Mouse (Mus musculus) embryonic facial prominence, embryonic 12.5 days (tissue): Measurements from ENCODE around the gene Sbf2. TPM values are rescaled to one million over a fixed set of nuclear protein-coding genes. Genes with fewer than 3 reads are reported as not detected.

ENCODE experiments used
- ATAC-seq: fragments of 200-750 bp; cut with Nextera tagmentation; 2 replicates; pipeline ENCODE4 v1.8.0; 2017; ENCODE audit not compliant: insufficient number of reproducible peaks, insufficient read depth, low FRiP score, low TSS enrichment
- H3K27ac ChIP-seq: fragments of 300-500 bp; sonication (generic); 2 replicates; pipeline ENCODE4 v1.5.1; 2016; ENCODE audit warnings: mild to moderate bottlenecking
- H3K27me3 ChIP-seq: fragments of 300-500 bp; sonication (generic); 2 replicates; pipeline ENCODE4 v1.6.1; 2016; ENCODE audit warnings: mild to moderate bottlenecking, moderate library complexity
- H3K36me3 ChIP-seq: fragments of 300-500 bp; sonication (generic); 2 replicates; pipeline ENCODE4 v1.6.1; 2016; ENCODE audit warnings: mild to moderate bottlenecking
- H3K4me1 ChIP-seq: fragments of 300-500 bp; sonication (generic); 2 replicates; pipeline ENCODE4 v1.6.1; 2016
- H3K4me2 ChIP-seq: fragments of 300-500 bp; sonication (generic); replicated peaks from 2 replicates; pipeline ENCODE4 v1.6.1; 2016; ENCODE audit warnings: mild to moderate bottlenecking, moderate library complexity
- H3K4me3 ChIP-seq: fragments of 300-500 bp; sonication (generic); 2 replicates; pipeline ENCODE4 v1.5.1; 2016; ENCODE audit warnings: mild to moderate bottlenecking
- H3K9ac ChIP-seq: fragments of 300-500 bp; sonication (generic); 2 replicates; pipeline ENCODE4 v1.6.1; 2016; ENCODE audit warnings: mild to moderate bottlenecking, moderate library complexity
- H3K9me3 ChIP-seq: fragments of 300-500 bp; sonication (generic); 2 replicates; pipeline ENCODE4 v1.6.1; 2016; ENCODE audit warnings: mild to moderate bottlenecking, moderate library complexity
- WGBS: fragments of 180-500 bp; shearing (Covaris S2); methylation state at CpG from one replicate; pipeline ENCODE4 v1.1.7; 2016; 5-methylcytosine and 5-hydroxymethylcytosine counted together
- polyA plus RNA-seq: library from polyadenylated mRNA; unstranded; fragments of >200 nt; fragmentation: Nextera tagmentation; extraction: Ambion mirVana; gene quantifications from 2 replicates; pipeline ENCODE4 v1.2.1, GENCODE M21; 2016

Sbf2 gene
- polyA plus RNA-seq, 1 experiment from 2014 or later = 35.2 TPM

DNA sequence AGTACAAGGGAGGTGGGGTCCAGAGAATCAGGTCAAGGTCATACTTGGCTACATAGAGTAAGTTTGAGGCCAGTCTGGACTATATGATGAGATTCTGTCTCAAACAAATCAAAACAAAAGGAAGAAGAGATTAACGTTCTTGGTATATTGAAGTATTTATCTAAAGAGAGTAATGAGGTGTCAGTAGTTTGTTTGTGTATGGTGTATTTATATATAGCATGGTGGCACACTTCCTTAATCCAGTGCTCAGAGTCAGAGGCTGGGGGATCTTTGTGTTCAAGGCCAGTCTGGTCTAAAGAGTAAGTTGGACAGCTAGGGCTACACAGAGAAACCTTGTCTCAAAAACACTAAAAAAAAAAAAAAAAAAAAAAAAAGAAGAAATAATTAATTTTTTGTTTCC is 351.2 kb downstream of the Sbf2 start:
- Histone ChIP-seq H3K9me3 (no peaks in the 10 kb centered on the region), H3K4me1 (0 out of 2 replicates have a peak, but pooled peaks cover 4% of the 10 kb centered on the region), H3K9ac (no peak overlapping the region), H3K4me2 (no peak overlapping the region), H3K27ac (no peak overlapping the region), H3K4me3 (no peak overlapping the region), H3K27me3 (no peaks in the 10 kb centered on the region), H3K36me3 (0 out of 2 replicates have a peak, but pooled peaks cover 4% of the 10 kb centered on the region)
- WGBS = 76% methylated on average over 1 of the region's 1 CpGs
- no peak for ATAC-seq

DNA sequence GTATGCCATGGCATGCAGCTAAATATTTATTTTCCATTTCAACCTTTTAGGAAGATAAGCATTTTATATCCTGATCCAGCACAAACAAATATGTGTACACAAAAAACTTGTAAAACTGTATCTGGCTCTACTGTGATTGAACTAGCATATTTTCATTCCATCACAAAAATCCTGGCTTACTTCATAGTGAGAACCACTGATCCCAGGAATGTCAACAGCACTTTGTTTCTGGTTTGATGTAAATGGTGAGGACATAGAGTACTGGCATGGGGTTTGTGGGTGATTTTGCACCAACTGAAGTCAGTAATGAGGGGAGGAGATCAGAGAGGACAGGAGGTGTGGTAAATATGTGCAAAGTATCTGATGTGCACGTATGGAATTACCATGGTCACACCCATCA is 352.1 kb downstream of the Sbf2 start:
- Histone ChIP-seq H3K27ac (no peak overlapping the region), H3K9ac (no peak overlapping the region), H3K27me3 (no peaks in the 10 kb centered on the region), H3K4me2 (no peak overlapping the region), H3K4me1 (0 out of 2 replicates have a peak, but pooled peaks cover 4% of the 10 kb centered on the region), H3K36me3 (0 out of 2 replicates have a peak, but pooled peaks cover under 1% of the 10 kb centered on the region), H3K9me3 (no peaks in the 10 kb centered on the region), H3K4me3 (no peak overlapping the region)
- ATAC-seq = no peak
- WGBS = 69% methylated on average over 1 of the region's 1 CpGs

DNA sequence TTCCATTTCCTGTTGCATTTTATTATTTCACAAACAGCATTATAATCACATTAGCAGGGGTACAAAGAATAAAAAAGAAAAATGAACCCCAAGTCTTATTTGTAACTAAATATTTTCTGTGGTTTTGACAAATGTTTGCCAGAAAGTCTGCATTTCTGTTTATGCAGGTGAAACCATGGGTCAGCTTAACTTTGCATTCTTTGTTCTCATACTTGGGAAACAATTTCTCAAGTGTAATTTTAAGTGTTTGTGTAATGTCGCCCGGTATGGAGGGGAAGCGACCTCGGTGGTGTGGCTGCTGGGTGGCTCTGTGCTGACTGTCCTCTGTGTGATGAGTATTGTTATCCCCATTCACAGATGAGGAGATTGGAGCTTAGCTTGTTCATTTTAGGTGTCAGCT is 352.9 kb downstream of the Sbf2 start:
- 69% methylated on average over 4 of the region's 4 CpGs for WGBS
- Histone ChIP-seq H3K36me3 (no peaks in the 10 kb centered on the region), H3K9me3 (no peaks in the 10 kb centered on the region), H3K27ac (no peak overlapping the region), H3K4me1 (0 out of 2 replicates have a peak, but pooled peaks cover 4% of the 10 kb centered on the region), H3K4me3 (no peak overlapping the region), H3K27me3 (no peaks in the 10 kb centered on the region), H3K4me2 (no peak overlapping the region), H3K9ac (no peak overlapping the region)
- ATAC-seq = no peak

DNA sequence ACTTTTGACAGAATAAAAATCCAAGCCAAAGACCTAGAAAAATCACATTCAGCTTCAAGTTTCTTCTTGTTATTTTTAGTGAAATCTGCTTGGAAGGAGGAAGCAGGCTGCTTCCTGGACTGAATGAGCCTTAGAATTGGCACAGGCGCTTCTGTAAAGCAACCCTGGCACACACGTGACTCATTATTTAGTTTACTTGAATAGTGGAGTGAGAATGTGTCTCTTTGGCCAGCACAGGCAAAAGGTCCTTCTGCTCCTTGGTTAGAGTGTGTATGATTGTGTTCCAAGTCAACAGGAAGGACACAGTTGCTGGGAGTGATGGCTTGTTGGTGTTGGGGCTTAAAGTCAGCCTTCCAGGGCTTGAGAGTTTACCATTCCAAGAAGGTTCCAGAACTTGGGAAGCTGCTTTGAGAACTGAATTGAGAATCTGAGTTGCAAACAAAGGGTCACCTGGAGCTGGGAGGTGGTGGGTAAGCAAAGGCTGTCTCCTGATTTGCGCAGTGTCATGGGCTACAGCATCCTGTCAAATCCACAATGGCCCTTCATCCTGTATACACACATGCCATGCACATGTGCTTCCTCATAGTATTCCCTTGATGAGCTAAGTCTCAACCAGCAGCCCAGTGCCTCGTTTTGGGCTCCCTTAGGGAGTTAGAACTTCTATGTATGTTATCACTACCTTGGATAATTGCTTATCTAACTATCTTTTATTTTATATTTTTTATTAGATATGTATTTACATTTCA is 354.6 kb downstream of the Sbf2 start:
- Histone ChIP-seq H3K36me3 (no peaks in the 10 kb centered on the region), H3K27ac (no peak overlapping the region), H3K4me2 (no peak overlapping the region), H3K4me1 (0 out of 2 replicates have a peak, but pooled peaks cover 4% of the 10 kb centered on the region), H3K9me3 (no peaks in the 10 kb centered on the region), H3K4me3 (no peak overlapping the region), H3K27me3 (no peaks in the 10 kb centered on the region), H3K9ac (no peak overlapping the region)
- WGBS = 71% methylated on average over 4 of the region's 4 CpGs
- no peak for ATAC-seq

DNA sequence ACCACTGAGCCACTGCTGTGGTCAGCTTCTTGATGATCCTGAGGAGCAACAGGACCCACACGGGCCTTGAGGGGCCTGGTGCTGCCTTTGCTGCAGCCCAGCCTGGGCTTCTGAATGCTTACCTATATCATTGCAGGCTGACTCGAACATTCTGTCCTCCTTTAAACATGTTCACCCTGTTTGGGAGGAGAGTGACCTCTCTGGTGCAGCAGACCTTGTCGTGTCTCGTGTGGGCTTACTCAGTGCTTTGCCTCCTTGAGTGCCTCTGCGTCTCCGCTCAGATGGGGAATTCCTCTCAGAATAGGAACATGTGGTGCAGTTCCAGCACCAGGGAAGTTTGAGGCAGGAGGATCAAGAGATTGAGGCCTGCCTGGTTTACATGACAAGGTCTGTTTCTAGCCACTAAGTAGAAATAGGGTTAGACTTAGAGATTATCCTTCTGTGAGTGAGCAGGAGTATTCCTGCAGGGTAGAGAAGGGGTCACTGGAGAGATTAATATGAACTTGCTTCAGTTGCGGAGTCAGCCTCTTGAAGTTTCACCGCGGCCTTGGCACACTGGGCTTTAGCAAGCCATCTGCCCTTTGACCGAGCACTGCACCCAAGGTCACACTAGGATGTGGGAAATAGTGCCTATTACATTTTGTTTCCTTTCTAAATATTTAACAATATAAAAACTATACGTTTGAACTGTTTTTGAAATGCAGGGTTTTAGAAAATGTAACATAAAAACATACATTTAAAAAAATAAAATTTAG is 356.3 kb downstream of the Sbf2 start:
- no peaks in the 10 kb centered on the region for H3K36me3 ChIP-seq
- H3K9me3 ChIP-seq = no peaks in the 10 kb centered on the region
- no peak overlapping the region for H3K4me3 ChIP-seq
- H3K27ac ChIP-seq = no peak overlapping the region
- H3K27me3 ChIP-seq = no peaks in the 10 kb centered on the region
- 0 out of 2 replicates have a peak, but pooled peaks cover 4% of the 10 kb centered on the region for H3K4me1 ChIP-seq
- WGBS = 85% methylated on average over 11 of the region's 11 CpGs
- H3K9ac ChIP-seq = no peak overlapping the region
- ATAC-seq = no peak
- H3K4me2 ChIP-seq = no peak overlapping the region

Other genes with a start within 250 kb of the Sbf2 start
- gene Adm, start 12.7 kb upstream of the Sbf2 start, polyA plus RNA-seq = 1.9 and 2.1 TPM in 2 replicates
- gene Ampd3, start 153.3 kb upstream of the Sbf2 start, polyA plus RNA-seq = 1.9 and 3.2 TPM in 2 replicates
- 17.2 and 19.9 TPM in 2 replicates for gene Rnf141, start 229.5 kb upstream of the Sbf2 start, polyA plus RNA-seq
- gene Lyve1, start 248.3 kb upstream of the Sbf2 start, polyA plus RNA-seq = 1.1 and 1.2 TPM in 2 replicates